Comparison of ENCODE assay signal across 18 mouse cellular contexts in the genomic region with DNA sequence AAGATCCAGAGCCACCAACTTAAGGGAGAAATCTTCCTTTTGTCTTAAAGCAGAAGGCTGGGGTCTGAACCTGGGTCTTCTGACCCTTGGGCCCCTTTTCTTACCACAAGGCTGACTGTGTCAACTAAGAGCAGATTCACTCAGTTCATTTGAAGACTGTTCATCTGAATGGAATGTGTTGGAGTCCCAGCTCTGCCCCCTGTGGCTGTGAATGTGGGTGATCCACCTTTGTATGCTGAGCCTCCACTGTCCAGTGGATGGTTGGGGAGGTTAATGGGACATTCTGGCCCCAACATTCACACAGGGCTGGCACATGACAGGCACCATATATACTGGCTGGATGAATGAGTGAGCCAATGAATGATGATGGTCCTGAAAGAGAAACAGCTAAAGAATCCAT.
"Had no signal": no experiment of that assay in that cellular context is flagged by ENCODE, and none has a peak within 500 bp of the region (broad histone marks: within the 10 kb centered on the region; RNA-seq: fewer than 3 reads in every experiment).

No protein-coding gene starts in this region.

- H3K36me3 ChIP-seq: liver, embryonic 13.5 days; midbrain, embryonic 15.5 days; stomach, embryonic 15.5 days had no signal

- H3K4me2 ChIP-seq: liver, embryonic 13.5 days; midbrain, embryonic 15.5 days; stomach, embryonic 15.5 days had no signal

- H3K9me3 ChIP-seq: liver, embryonic 13.5 days; midbrain, embryonic 10.5 days; midbrain, embryonic 15.5 days; stomach, embryonic 15.5 days had no signal

- H3K4me3 ChIP-seq: left cerebral cortex, adult 2 months; liver, embryonic 13.5 days; midbrain, embryonic 10.5 days; midbrain, embryonic 15.5 days; stomach, embryonic 15.5 days had no signal

- H3K27me3 ChIP-seq: liver, embryonic 13.5 days; midbrain, embryonic 15.5 days; stomach, embryonic 15.5 days had no signal

- DNase-seq: kidney, adult 18-20 months; kidney, adult 9 months; kidney, postnatal 10 days; kidney, postnatal 36 days; layer of hippocampus, postnatal 36 days; liver, embryonic 13.5 days; lung, adult 2 months; lung, postnatal 14 days; right cerebral cortex, postnatal 14 days; right cerebral cortex, postnatal 4 days; spleen, adult 18-20 months; thymus, adult 18-20 months; thymus, postnatal 4 days had no signal

- H3K4me1 ChIP-seq: liver, embryonic 13.5 days; midbrain, embryonic 10.5 days; midbrain, embryonic 15.5 days had no signal

- H3K27ac ChIP-seq: left cerebral cortex, adult 2 months; liver, embryonic 13.5 days; macrophage; midbrain, embryonic 10.5 days; midbrain, embryonic 15.5 days; stomach, embryonic 15.5 days had no signal

- H3K9ac ChIP-seq: liver, embryonic 13.5 days; midbrain, embryonic 15.5 days; stomach, embryonic 15.5 days had no signal

- ATAC-seq: midbrain, embryonic 15.5 days had no signal
